Mouse (Mus musculus): Measurements from ENCODE around the gene Col3a1. TPM values are rescaled to one million over a fixed set of nuclear protein-coding genes. Genes with fewer than 3 reads are reported as not detected.

Gene Col3a1
- polyA plus RNA-seq (2012; rRNA removed) = 12.6 and 19.8 TPM in 2 replicates

GRCm38 (mm10) chr1:45311388-45311787, at the start of gene Col3a1:
TSS of gene Col3a1 (plus strand) at chr1:45311538.
- Histone ChIP-seq H3K27ac (ENCODE audit: insufficient read depth, low read length) (peak within 1 kb of the TSS; percentile 41), H3K4me3 (ENCODE audit: extremely low read depth, insufficient read depth, insufficient read length) (no peak within 1 kb of the TSS; the same call in 1 of the 2 replicates), H3K27me3 (ENCODE audit: control insufficient read depth, insufficient read depth, low read length) (no peaks in the 10 kb centered on the region), H3K4me1 (ENCODE audit: control insufficient read depth, insufficient read depth, insufficient read length) (no peaks in the 10 kb centered on the region), H3K36me3 (ENCODE audit: control insufficient read depth, insufficient read depth, low read length) (no peaks in the 10 kb centered on the region)
- WGBS = 78% methylated on average over 4 of the region's 4 CpGs
- no peak for DNase-seq (ENCODE audit: low read depth in 1 of 2, low spot score in 2 of 2)
- TF ChIP-seq CTCF (IDR thresholded peaks at IDR 0.05; ENCODE audit: extremely low read depth, insufficient read depth, insufficient read length, insufficient replicate concordance) = no peak
- TF ChIP-seq POLR2A (IDR thresholded peaks at IDR 0.05; ENCODE audit: low read depth, low read length) = no peak

- no peak for TF ChIP-seq CTCF (IDR thresholded peaks at IDR 0.05; ENCODE audit: extremely low read depth, insufficient read depth, insufficient read length, insufficient replicate concordance)
- TF ChIP-seq POLR2A (IDR thresholded peaks at IDR 0.05; ENCODE audit: low read depth, low read length) = no peak
- H3K36me3 ChIP-seq (ENCODE audit: control insufficient read depth, insufficient read depth, low read length) = no peaks in the 10 kb centered on the region
- H3K27ac ChIP-seq (ENCODE audit: insufficient read depth, low read length) = no peak overlapping the region
- H3K27me3 ChIP-seq (ENCODE audit: control insufficient read depth, insufficient read depth, low read length) = no peaks in the 10 kb centered on the region
- H3K4me1 ChIP-seq (ENCODE audit: control insufficient read depth, insufficient read depth, insufficient read length) = no peaks in the 10 kb centered on the region
- no peak for DNase-seq (ENCODE audit: low read depth in 1 of 2, low spot score in 2 of 2)
- H3K4me3 ChIP-seq (ENCODE audit: extremely low read depth, insufficient read depth, insufficient read length) = no peak overlapping the region
Measured at GRCm38 (mm10) chr1:45269421-45269820, 41.9 kb upstream of the Col3a1 start.

- H3K36me3 ChIP-seq (ENCODE audit: control insufficient read depth, insufficient read depth, low read length) = no peaks in the 10 kb centered on the region
- TF ChIP-seq POLR2A (IDR thresholded peaks at IDR 0.05; ENCODE audit: low read depth, low read length) (no peak), CTCF (IDR thresholded peaks at IDR 0.05; ENCODE audit: extremely low read depth, insufficient read depth, insufficient read length, insufficient replicate concordance) (no peak)
- no peak for DNase-seq (ENCODE audit: low read depth in 1 of 2, low spot score in 2 of 2)
- no peaks in the 10 kb centered on the region for H3K27me3 ChIP-seq (ENCODE audit: control insufficient read depth, insufficient read depth, low read length)
- H3K27ac ChIP-seq (ENCODE audit: insufficient read depth, low read length) = no peak overlapping the region
- WGBS = 67% methylated on average over 2 of the region's 2 CpGs
- no peaks in the 10 kb centered on the region for H3K4me1 ChIP-seq (ENCODE audit: control insufficient read depth, insufficient read depth, insufficient read length)
- H3K4me3 ChIP-seq (ENCODE audit: extremely low read depth, insufficient read depth, insufficient read length) = no peak overlapping the region
Measured at GRCm38 (mm10) chr1:45276006-45276539, 35.3 kb upstream of the Col3a1 start.

GRCm38 (mm10) chr1:45287954-45288353, 23.4 kb upstream of the Col3a1 start:
- 88% methylated on average over 1 of the region's 1 CpGs for WGBS
- TF ChIP-seq POLR2A (IDR thresholded peaks at IDR 0.05; ENCODE audit: low read depth, low read length) (no peak), CTCF (IDR thresholded peaks at IDR 0.05; ENCODE audit: extremely low read depth, insufficient read depth, insufficient read length, insufficient replicate concordance) (no peak)
- H3K4me1 ChIP-seq (ENCODE audit: control insufficient read depth, insufficient read depth, insufficient read length) = no peaks in the 10 kb centered on the region

GRCm38 (mm10) chr1:45290037-45290436, 21.3 kb upstream of the Col3a1 start:
- Histone ChIP-seq H3K27ac (ENCODE audit: insufficient read depth, low read length) (no peak overlapping the region), H3K4me3 (ENCODE audit: extremely low read depth, insufficient read depth, insufficient read length) (no peak overlapping the region), H3K36me3 (ENCODE audit: control insufficient read depth, insufficient read depth, low read length) (no peaks in the 10 kb centered on the region), H3K27me3 (ENCODE audit: control insufficient read depth, insufficient read depth, low read length) (no peaks in the 10 kb centered on the region), H3K4me1 (ENCODE audit: control insufficient read depth, insufficient read depth, insufficient read length) (no peaks in the 10 kb centered on the region)
- DNase-seq (ENCODE audit: low read depth in 1 of 2, low spot score in 2 of 2) = no peak
- WGBS = 76% methylated on average over 4 of the region's 4 CpGs
- TF ChIP-seq POLR2A (IDR thresholded peaks at IDR 0.05; ENCODE audit: low read depth, low read length) (no peak), CTCF (IDR thresholded peaks at IDR 0.05; ENCODE audit: extremely low read depth, insufficient read depth, insufficient read length, insufficient replicate concordance) (no peak)

More at GRCm38 (mm10) chr1:45287954-45288353, 23.4 kb upstream of the Col3a1 start:
- no peaks in the 10 kb centered on the region for H3K36me3 ChIP-seq (ENCODE audit: control insufficient read depth, insufficient read depth, low read length)
- H3K4me3 ChIP-seq (ENCODE audit: extremely low read depth, insufficient read depth, insufficient read length) = no peak overlapping the region
- H3K27me3 ChIP-seq (ENCODE audit: control insufficient read depth, insufficient read depth, low read length) = no peaks in the 10 kb centered on the region
- H3K27ac ChIP-seq (ENCODE audit: insufficient read depth, low read length) = no peak overlapping the region
- no peak for DNase-seq (ENCODE audit: low read depth in 1 of 2, low spot score in 2 of 2)

- WGBS = 77% methylated on average over 3 of the region's 3 CpGs
- TF ChIP-seq POLR2A (IDR thresholded peaks at IDR 0.05; ENCODE audit: low read depth, low read length) (no peak), CTCF (IDR thresholded peaks at IDR 0.05; ENCODE audit: extremely low read depth, insufficient read depth, insufficient read length, insufficient replicate concordance) (no peak)
- H3K27ac ChIP-seq (ENCODE audit: insufficient read depth, low read length) = no peak overlapping the region
- no peaks in the 10 kb centered on the region for H3K36me3 ChIP-seq (ENCODE audit: control insufficient read depth, insufficient read depth, low read length)
- H3K4me3 ChIP-seq (ENCODE audit: extremely low read depth, insufficient read depth, insufficient read length) = no peak overlapping the region
- no peaks in the 10 kb centered on the region for H3K4me1 ChIP-seq (ENCODE audit: control insufficient read depth, insufficient read depth, insufficient read length)
- H3K27me3 ChIP-seq (ENCODE audit: control insufficient read depth, insufficient read depth, low read length) = no peaks in the 10 kb centered on the region
- no peak for DNase-seq (ENCODE audit: low read depth in 1 of 2, low spot score in 2 of 2)
Measured at GRCm38 (mm10) chr1:45299394-45300119, 11.8 kb upstream of the Col3a1 start.

GRCm38 (mm10) chr1:45304273-45304672, 7.1 kb upstream of the Col3a1 start:
- H3K36me3 ChIP-seq (ENCODE audit: control insufficient read depth, insufficient read depth, low read length) = no peaks in the 10 kb centered on the region
- TF ChIP-seq POLR2A (IDR thresholded peaks at IDR 0.05; ENCODE audit: low read depth, low read length) (no peak), CTCF (IDR thresholded peaks at IDR 0.05; ENCODE audit: extremely low read depth, insufficient read depth, insufficient read length, insufficient replicate concordance) (no peak)
- no peak for DNase-seq (ENCODE audit: low read depth in 1 of 2, low spot score in 2 of 2)
- 58% methylated on average over 1 of the region's 1 CpGs for WGBS
- H3K27me3 ChIP-seq (ENCODE audit: control insufficient read depth, insufficient read depth, low read length) = no peaks in the 10 kb centered on the region
- H3K4me3 ChIP-seq (ENCODE audit: extremely low read depth, insufficient read depth, insufficient read length) = no peak overlapping the region
- H3K4me1 ChIP-seq (ENCODE audit: control insufficient read depth, insufficient read depth, insufficient read length) = no peaks in the 10 kb centered on the region
- H3K27ac ChIP-seq (ENCODE audit: insufficient read depth, low read length) = no peak overlapping the region
